Mouse (Mus musculus): ENCODE data around the gene Cacna2d2. TPM values are rescaled to one million over a fixed set of nuclear protein-coding genes. Genes with fewer than 3 reads are reported as not detected.
A peak's percentile ranks its signal among the peaks of the same experiment; 100 is the strongest.
"Not testable (repeated sequence)": the region's sequence is repeated elsewhere in the genome, so short reads cannot be mapped to it uniquely, and the experiment has no call there.

Gene Cacna2d2
- polyA plus RNA-seq, 1 experiment from 2014 or later: 3.3 TPM

- under 1% methylated on average over 23 of the region's 23 CpGs for WGBS
- ATAC-seq (ENCODE audit: low FRiP score): peak; percentile 39
- no peaks in the 10 kb centered on the region for H3K9me3 ChIP-seq
- H3K4me1 ChIP-seq: peaks cover 55% of the 10 kb centered on the region
- peak overlapping the region; percentile 63 for H3K4me3 ChIP-seq (replicated peaks)
- H3K9ac ChIP-seq: peak overlapping the region; percentile 80
- peak overlapping the region; percentile 82 for H3K4me2 ChIP-seq
- H3K36me3 ChIP-seq (replicated peaks): peaks cover 31% of the 10 kb centered on the region
- H3K27me3 ChIP-seq: peaks cover 35% of the 10 kb centered on the region
- peak overlapping the region; percentile 92 for H3K27ac ChIP-seq
Measured at GRCm38 (mm10) chr9:107555031-107555457, 155.6 kb downstream of the Cacna2d2 start.

GRCm38 (mm10) chr9:107555701-107556100 is 156.3 kb downstream of the Cacna2d2 start:
- no peak for ATAC-seq (ENCODE audit: low FRiP score)
- H3K4me3 ChIP-seq (replicated peaks): peak overlapping the region; percentile 63
- H3K4me2 ChIP-seq: peak overlapping the region; percentile 82
- H3K27ac ChIP-seq: 0 out of 2 replicates have a peak overlapping the region, but pooled peaks have one; percentile 92
- peak overlapping the region; percentile 80 for H3K9ac ChIP-seq
- peaks cover 38% of the 10 kb centered on the region for H3K36me3 ChIP-seq (replicated peaks)
- no peaks in the 10 kb centered on the region for H3K9me3 ChIP-seq
- H3K27me3 ChIP-seq: peaks cover 28% of the 10 kb centered on the region
- H3K4me1 ChIP-seq: peaks cover 55% of the 10 kb centered on the region
- 50% methylated on average over 2 of the region's 2 CpGs for WGBS

GRCm38 (mm10) chr9:107556346-107556745 is 156.9 kb downstream of the Cacna2d2 start:
- no peak for ATAC-seq (ENCODE audit: low FRiP score)
- Histone ChIP-seq H3K4me1 (peaks cover 50% of the 10 kb centered on the region), H3K4me2 (peak overlapping the region; percentile 82), H3K9me3 (no peaks in the 10 kb centered on the region), H3K27me3 (peaks cover 22% of the 10 kb centered on the region), H3K36me3 (replicated peaks) (peaks cover 44% of the 10 kb centered on the region), H3K27ac (no peak overlapping the region), H3K9ac (peak overlapping the region; percentile 80; the same call in 1 of the 2 replicates), H3K4me3 (replicated peaks) (0 out of 2 replicates have a peak overlapping the region, but pooled peaks have one; percentile 63)
- WGBS: 85% methylated on average over 3 of the region's 3 CpGs

GRCm38 (mm10) chr9:107563029-107563581 is 163.7 kb downstream of the Cacna2d2 start, which contains the start of gene Tusc2:
TSS of gene Tusc2 (plus strand) at chr9:107563255.
- H3K4me1 ChIP-seq: peaks cover 33% of the 10 kb centered on the region
- H3K4me2 ChIP-seq: peak within 1 kb of the TSS; percentile 83
- ATAC-seq (ENCODE audit: low FRiP score): peak; percentile 97
- no peaks in the 10 kb centered on the region for H3K9me3 ChIP-seq
- peak within 1 kb of the TSS; percentile 96 for H3K4me3 ChIP-seq (replicated peaks)
- H3K27me3 ChIP-seq: no peaks in the 10 kb centered on the region
- peak within 1 kb of the TSS; percentile 57; the same call in 1 of the 2 replicates for H3K27ac ChIP-seq
- WGBS: under 1% methylated on average over 45 of the region's 46 CpGs
- peaks cover 67% of the 10 kb centered on the region for H3K36me3 ChIP-seq (replicated peaks)
- H3K9ac ChIP-seq: peak within 1 kb of the TSS; percentile 89

- not testable (repeated sequence) for ATAC-seq (ENCODE audit: low FRiP score); H3K4me3 ChIP-seq (replicated peaks); H3K9ac ChIP-seq; H3K27me3 ChIP-seq; H3K9me3 ChIP-seq; H3K4me2 ChIP-seq
- peaks cover 45% of the 10 kb centered on the region for H3K36me3 ChIP-seq (replicated peaks)
- H3K27ac ChIP-seq: 0 out of 2 replicates have a peak overlapping the region, but pooled peaks have one; percentile 8
- H3K4me1 ChIP-seq: peaks cover 46% of the 10 kb centered on the region
- WGBS: 50% methylated on average over 5 of the region's 5 CpGs
Measured at GRCm38 (mm10) chr9:107565556-107565955, 166.1 kb downstream of the Cacna2d2 start.

- Histone ChIP-seq H3K9ac (no peak overlapping the region), H3K27me3 (no peaks in the 10 kb centered on the region), H3K27ac (no peak overlapping the region), H3K4me2 (no peak overlapping the region), H3K4me1 (peaks cover 52% of the 10 kb centered on the region), H3K9me3 (no peaks in the 10 kb centered on the region), H3K4me3 (replicated peaks) (no peak overlapping the region), H3K36me3 (replicated peaks) (peaks cover 45% of the 10 kb centered on the region)
- WGBS: 61% methylated on average over 15 of the region's 15 CpGs
- no peak for ATAC-seq (ENCODE audit: low FRiP score)
Measured at GRCm38 (mm10) chr9:107566041-107566709, 166.8 kb downstream of the Cacna2d2 start.

GRCm38 (mm10) chr9:107566855-107567254 is 167.4 kb downstream of the Cacna2d2 start:
- no peak for ATAC-seq (ENCODE audit: low FRiP score)
- Histone ChIP-seq H3K27ac (peak overlapping the region; percentile 54; the same call in 1 of the 2 replicates), H3K27me3 (no peaks in the 10 kb centered on the region), H3K36me3 (replicated peaks) (peaks cover 45% of the 10 kb centered on the region), H3K4me2 (no peak overlapping the region), H3K4me3 (replicated peaks) (no peak overlapping the region), H3K9me3 (no peaks in the 10 kb centered on the region), H3K4me1 (peaks cover 59% of the 10 kb centered on the region), H3K9ac (no peak overlapping the region)
- WGBS: 71% methylated on average over 3 of the region's 3 CpGs

- peak within 1 kb of the TSS; percentile 86 for H3K27ac ChIP-seq
- H3K27me3 ChIP-seq: no peaks in the 10 kb centered on the region
- peak within 1 kb of the TSS; percentile 84 for H3K9ac ChIP-seq
- H3K36me3 ChIP-seq (replicated peaks): peaks cover 49% of the 10 kb centered on the region
- WGBS: 4% methylated on average over 18 of the region's 18 CpGs
- peak within 1 kb of the TSS; percentile 88 for H3K4me2 ChIP-seq
- ATAC-seq (ENCODE audit: low FRiP score): no peak
- peak within 1 kb of the TSS; percentile 82 for H3K4me3 ChIP-seq (replicated peaks)
- peaks cover 60% of the 10 kb centered on the region for H3K4me1 ChIP-seq
- no peaks in the 10 kb centered on the region for H3K9me3 ChIP-seq
Measured at GRCm38 (mm10) chr9:107567702-107568319, 168.4 kb downstream of the Cacna2d2 start, which contains the start of gene Hyal2. TSS of gene Hyal2 (plus strand) at chr9:107567945.

GRCm38 (mm10) chr9:107568331-107569261 is 169.2 kb downstream of the Cacna2d2 start:
- Histone ChIP-seq H3K27me3 (no peaks in the 10 kb centered on the region), H3K27ac (peak overlapping the region; percentile 86), H3K36me3 (replicated peaks) (peaks cover 57% of the 10 kb centered on the region), H3K9ac (peak overlapping the region; percentile 84), H3K4me2 (peak overlapping the region; percentile 88), H3K9me3 (no peaks in the 10 kb centered on the region), H3K4me1 (peaks cover 57% of the 10 kb centered on the region), H3K4me3 (replicated peaks) (peak overlapping the region; percentile 82)
- under 1% methylated on average over 41 of the region's 41 CpGs for WGBS
- peak; percentile 91 for ATAC-seq (ENCODE audit: low FRiP score)

- peaks cover 50% of the 10 kb centered on the region for H3K4me1 ChIP-seq
- H3K4me2 ChIP-seq: peak overlapping the region; percentile 88
- H3K27ac ChIP-seq: peak overlapping the region; percentile 86
- H3K9me3 ChIP-seq: no peaks in the 10 kb centered on the region
- 1% methylated on average over 23 of the region's 23 CpGs for WGBS
- ATAC-seq (ENCODE audit: low FRiP score): peak; percentile 44
- peak overlapping the region; percentile 84 for H3K9ac ChIP-seq
- peaks cover 58% of the 10 kb centered on the region for H3K36me3 ChIP-seq (replicated peaks)
- no peaks in the 10 kb centered on the region for H3K27me3 ChIP-seq
- H3K4me3 ChIP-seq (replicated peaks): peak overlapping the region; percentile 82
Measured at GRCm38 (mm10) chr9:107569270-107569669, 169.9 kb downstream of the Cacna2d2 start.

- Histone ChIP-seq H3K27me3 (no peaks in the 10 kb centered on the region), H3K36me3 (replicated peaks) (peaks cover 58% of the 10 kb centered on the region), H3K9me3 (no peaks in the 10 kb centered on the region), H3K27ac (peak overlapping the region; percentile 86), H3K4me2 (peak overlapping the region; percentile 88), H3K9ac (peak overlapping the region; percentile 84), H3K4me1 (peaks cover 49% of the 10 kb centered on the region), H3K4me3 (replicated peaks) (peak overlapping the region; percentile 82)
- no peak for ATAC-seq (ENCODE audit: low FRiP score)
- 47% methylated on average over 13 of the region's 13 CpGs for WGBS
Measured at GRCm38 (mm10) chr9:107570016-107570415, 170.6 kb downstream of the Cacna2d2 start.

Measured in forebrain, embryonic 12.5 days (tissue).